Mouse (Mus musculus) hindbrain, embryonic 13.5 days (tissue): ENCODE results near the gene Ctbp2. TPM values are rescaled to one million over a fixed set of nuclear protein-coding genes. Genes with fewer than 3 reads are reported as not detected.

Experiments used
- ATAC-seq: fragments of 200-750 bp; cut with Nextera tagmentation; 2 replicates; pipeline ENCODE4 v1.8.0; 2017; ENCODE audit warnings: moderate TSS enrichment; ENCODE audit not compliant: low FRiP score
- H3K27ac ChIP-seq: fragments of 300-500 bp; sonication (generic); 2 replicates; pipeline ENCODE4 v1.5.1; 2015; ENCODE audit warnings: inconsistent platforms, mild to moderate bottlenecking, moderate library complexity
- H3K27me3 ChIP-seq: fragments of 300-500 bp; sonication (generic); 2 replicates; pipeline ENCODE4 v1.6.1; 2015; ENCODE audit warnings: mild to moderate bottlenecking, inconsistent platforms
- H3K36me3 ChIP-seq: fragments of 300-500 bp; sonication (generic); 2 replicates; pipeline ENCODE4 v1.6.1; 2015; ENCODE audit warnings: mild to moderate bottlenecking, inconsistent platforms
- H3K4me1 ChIP-seq: fragments of 300-500 bp; sonication (generic); replicated peaks from 2 replicates; pipeline ENCODE4 v1.6.1; 2015; ENCODE audit warnings: inconsistent platforms
- H3K4me2 ChIP-seq: fragments of 300-500 bp; sonication (generic); 2 replicates; pipeline ENCODE4 v1.6.1; 2015; ENCODE audit warnings: inconsistent platforms, mild to moderate bottlenecking, moderate library complexity
- H3K4me3 ChIP-seq: fragments of 300-500 bp; sonication (generic); 2 replicates; pipeline ENCODE4 v1.5.1; 2015; ENCODE audit warnings: mild to moderate bottlenecking, inconsistent platforms
- H3K9ac ChIP-seq: fragments of 300-500 bp; sonication (generic); 2 replicates; pipeline ENCODE4 v1.6.1; 2015; ENCODE audit warnings: mild to moderate bottlenecking, inconsistent platforms
- H3K9me3 ChIP-seq: fragments of 300-500 bp; sonication (generic); 2 replicates; pipeline ENCODE4 v1.6.1; 2016; ENCODE audit warnings: inconsistent platforms
- WGBS: fragments of 180-500 bp; shearing (Covaris S2); methylation state at CpG from one replicate; pipeline ENCODE4 v1.1.7; 2015; 5-methylcytosine and 5-hydroxymethylcytosine counted together
- polyA plus RNA-seq: library from polyadenylated mRNA; unstranded; fragments of >200 nt; fragmentation: Nextera tagmentation; extraction: Ambion mirVana; gene quantifications from 2 replicates; pipeline ENCODE4 v1.2.1, GENCODE M21; 2015

The Ctbp2 gene
- polyA plus RNA-seq, 1 experiment from 2014 or later = 85.6 TPM

GRCm38 (mm10) chr7:133052819-133053218 is 71.3 kb downstream of the Ctbp2 start:
- Histone ChIP-seq H3K4me1 (peaks cover 13% of the 10 kb centered on the region), H3K27me3 (no peaks in the 10 kb centered on the region), H3K27ac (0 out of 2 replicates have a peak overlapping the region, but pooled peaks have one; percentile 30), H3K9me3 (no peaks in the 10 kb centered on the region), H3K4me3 (no peak overlapping the region), H3K4me2 (no peak overlapping the region), H3K36me3 (peaks cover 28% of the 10 kb centered on the region), H3K9ac (no peak overlapping the region)
- 92% methylated on average over 8 of the region's 8 CpGs for WGBS
- no peak for ATAC-seq

- Histone ChIP-seq H3K4me1 (peaks cover 12% of the 10 kb centered on the region), H3K27me3 (no peaks in the 10 kb centered on the region), H3K9me3 (no peaks in the 10 kb centered on the region), H3K4me2 (no peak overlapping the region), H3K27ac (no peak overlapping the region), H3K4me3 (no peak overlapping the region), H3K36me3 (peaks cover 30% of the 10 kb centered on the region), H3K9ac (no peak overlapping the region)
- WGBS = 88% methylated on average over 6 of the region's 6 CpGs
- ATAC-seq = no peak
These were observed 73.5 kb downstream of the Ctbp2 start for GRCm38 (mm10) chr7:133050681-133051080.

- Histone ChIP-seq H3K4me3 (no peak overlapping the region), H3K36me3 (peaks cover 21% of the 10 kb centered on the region), H3K4me1 (peaks cover 12% of the 10 kb centered on the region; the same call in 1 of the 2 replicates), H3K27ac (no peak overlapping the region), H3K4me2 (no peak overlapping the region), H3K9me3 (no peaks in the 10 kb centered on the region), H3K27me3 (no peaks in the 10 kb centered on the region), H3K9ac (no peak overlapping the region)
- no peak for ATAC-seq
- WGBS = 79% methylated on average over 3 of the region's 3 CpGs
These were observed 76.0 kb downstream of the Ctbp2 start for GRCm38 (mm10) chr7:133048085-133048630.

- H3K4me1 ChIP-seq = peaks cover 14% of the 10 kb centered on the region
- H3K4me2 ChIP-seq = no peak overlapping the region
- peaks cover 14% of the 10 kb centered on the region for H3K36me3 ChIP-seq
- H3K4me3 ChIP-seq = no peak overlapping the region
- 88% methylated on average over 4 of the region's 4 CpGs for WGBS
- ATAC-seq = no peak
- no peak overlapping the region for H3K27ac ChIP-seq
- no peaks in the 10 kb centered on the region for H3K9me3 ChIP-seq
- no peak overlapping the region for H3K9ac ChIP-seq
- no peaks in the 10 kb centered on the region for H3K27me3 ChIP-seq
These were observed 76.9 kb downstream of the Ctbp2 start for GRCm38 (mm10) chr7:133047287-133047686.

GRCm38 (mm10) chr7:133044721-133045120 is 79.4 kb downstream of the Ctbp2 start:
- Histone ChIP-seq H3K36me3 (peaks cover 7% of the 10 kb centered on the region; the same call in 1 of the 2 replicates), H3K4me2 (no peak overlapping the region), H3K9me3 (no peaks in the 10 kb centered on the region), H3K9ac (no peak overlapping the region), H3K4me3 (no peak overlapping the region), H3K27me3 (no peaks in the 10 kb centered on the region), H3K27ac (0 out of 2 replicates have a peak overlapping the region, but pooled peaks have one; percentile 14), H3K4me1 (peaks cover 38% of the 10 kb centered on the region)
- no peak for ATAC-seq
- 71% methylated on average over 4 of the region's 4 CpGs for WGBS

- H3K36me3 ChIP-seq = peaks cover 7% of the 10 kb centered on the region; the same call in 1 of the 2 replicates
- ATAC-seq = no peak
- H3K4me3 ChIP-seq = no peak overlapping the region
- H3K27me3 ChIP-seq = no peaks in the 10 kb centered on the region
- no peaks in the 10 kb centered on the region for H3K9me3 ChIP-seq
- H3K4me2 ChIP-seq = no peak overlapping the region
- H3K4me1 ChIP-seq = peaks cover 50% of the 10 kb centered on the region
- H3K9ac ChIP-seq = no peak overlapping the region
- 78% methylated on average over 3 of the region's 3 CpGs for WGBS
- no peak overlapping the region for H3K27ac ChIP-seq
These were observed 82.4 kb downstream of the Ctbp2 start for GRCm38 (mm10) chr7:133041784-133042183.

- H3K36me3 ChIP-seq = 0 out of 2 replicates have a peak, but pooled peaks cover 3% of the 10 kb centered on the region
- no peak for ATAC-seq
- 92% methylated on average over 3 of the region's 3 CpGs for WGBS
- H3K27ac ChIP-seq = no peak overlapping the region
- no peak overlapping the region for H3K4me2 ChIP-seq
- no peaks in the 10 kb centered on the region for H3K9me3 ChIP-seq
- H3K27me3 ChIP-seq = no peaks in the 10 kb centered on the region
- no peak overlapping the region for H3K4me3 ChIP-seq
- H3K9ac ChIP-seq = no peak overlapping the region
- H3K4me1 ChIP-seq = peaks cover 57% of the 10 kb centered on the region
These were observed 83.3 kb downstream of the Ctbp2 start for GRCm38 (mm10) chr7:133040688-133041345.

GRCm38 (mm10) chr7:133039556-133040255 is 84.4 kb downstream of the Ctbp2 start:
- peaks cover 65% of the 10 kb centered on the region for H3K4me1 ChIP-seq
- H3K9me3 ChIP-seq = no peaks in the 10 kb centered on the region
- H3K27me3 ChIP-seq = no peaks in the 10 kb centered on the region
- H3K9ac ChIP-seq = no peak overlapping the region
- H3K4me2 ChIP-seq = no peak overlapping the region
- H3K36me3 ChIP-seq = 0 out of 2 replicates have a peak, but pooled peaks cover 3% of the 10 kb centered on the region
- H3K4me3 ChIP-seq = no peak overlapping the region
- WGBS = 86% methylated on average over 3 of the region's 3 CpGs
- no peak for ATAC-seq
- H3K27ac ChIP-seq = no peak overlapping the region

- Histone ChIP-seq H3K27ac (0 out of 2 replicates have a peak overlapping the region, but pooled peaks have one; percentile 2), H3K27me3 (no peaks in the 10 kb centered on the region), H3K4me2 (no peak overlapping the region), H3K9ac (no peak overlapping the region), H3K36me3 (no peaks in the 10 kb centered on the region), H3K9me3 (no peaks in the 10 kb centered on the region), H3K4me3 (no peak overlapping the region), H3K4me1 (peaks cover 82% of the 10 kb centered on the region)
- 58% methylated on average over 4 of the region's 4 CpGs for WGBS
- ATAC-seq = no peak
These were observed 86.5 kb downstream of the Ctbp2 start for GRCm38 (mm10) chr7:133037618-133038017.

GRCm38 (mm10) chr7:133037217-133037616 is 86.9 kb downstream of the Ctbp2 start:
- H3K4me2 ChIP-seq = no peak overlapping the region
- WGBS = 50% methylated on average over 5 of the region's 5 CpGs
- no peak overlapping the region for H3K9ac ChIP-seq
- 0 out of 2 replicates have a peak overlapping the region, but pooled peaks have one; percentile 2 for H3K27ac ChIP-seq
- no peak overlapping the region for H3K4me3 ChIP-seq
- no peaks in the 10 kb centered on the region for H3K36me3 ChIP-seq
- no peaks in the 10 kb centered on the region for H3K9me3 ChIP-seq
- no peak for ATAC-seq
- H3K27me3 ChIP-seq = no peaks in the 10 kb centered on the region
- H3K4me1 ChIP-seq = peaks cover 83% of the 10 kb centered on the region

GRCm38 (mm10) chr7:133035901-133036300 is 88.3 kb downstream of the Ctbp2 start:
- H3K27me3 ChIP-seq = no peaks in the 10 kb centered on the region
- H3K4me2 ChIP-seq = no peak overlapping the region
- H3K27ac ChIP-seq = no peak overlapping the region
- ATAC-seq = no peak
- no peak overlapping the region for H3K9ac ChIP-seq
- no peak overlapping the region for H3K4me3 ChIP-seq
- H3K9me3 ChIP-seq = no peaks in the 10 kb centered on the region
- peaks cover 71% of the 10 kb centered on the region for H3K4me1 ChIP-seq
- no peaks in the 10 kb centered on the region for H3K36me3 ChIP-seq

- no peak overlapping the region for H3K4me2 ChIP-seq
- no peaks in the 10 kb centered on the region for H3K27me3 ChIP-seq
- peak; percentile 57 for ATAC-seq
- no peak overlapping the region for H3K4me3 ChIP-seq
- 41% methylated on average over 9 of the region's 9 CpGs for WGBS
- H3K9ac ChIP-seq = peak overlapping the region; percentile 49; the same call in 1 of the 2 replicates
- peaks cover 55% of the 10 kb centered on the region for H3K4me1 ChIP-seq
- peak overlapping the region; percentile 70 for H3K27ac ChIP-seq
- H3K36me3 ChIP-seq = no peaks in the 10 kb centered on the region
- no peaks in the 10 kb centered on the region for H3K9me3 ChIP-seq
These were observed 91.5 kb downstream of the Ctbp2 start for GRCm38 (mm10) chr7:133032589-133033203.
